Mouse (Mus musculus) left cerebral cortex, postnatal 10 days (tissue): ENCODE measurements at regions not wholly inside any gene's neighbourhood (a gene's known extent, or its start where the extent isn't known, plus 50 kb on each side); places are given as distances from the start of the nearest gene placed in this dataset.

ENCODE experiments used
- DNase-seq, 2 experiments: peaks; one replicate each; pipeline ENCODE4 v3.0.0; 2021 to 2022; ENCODE audit warnings: low spot score in 2 of 2, mixed read lengths in 1 of 2; ENCODE audit errors: extremely low spot score in 1 of 2
- intact Hi-C: fragments of 180-260 bp; cut with DNase I; formaldehyde crosslinking; loops from one replicate; pipeline ENCODE4 v1.15.1; 2025

DNA sequence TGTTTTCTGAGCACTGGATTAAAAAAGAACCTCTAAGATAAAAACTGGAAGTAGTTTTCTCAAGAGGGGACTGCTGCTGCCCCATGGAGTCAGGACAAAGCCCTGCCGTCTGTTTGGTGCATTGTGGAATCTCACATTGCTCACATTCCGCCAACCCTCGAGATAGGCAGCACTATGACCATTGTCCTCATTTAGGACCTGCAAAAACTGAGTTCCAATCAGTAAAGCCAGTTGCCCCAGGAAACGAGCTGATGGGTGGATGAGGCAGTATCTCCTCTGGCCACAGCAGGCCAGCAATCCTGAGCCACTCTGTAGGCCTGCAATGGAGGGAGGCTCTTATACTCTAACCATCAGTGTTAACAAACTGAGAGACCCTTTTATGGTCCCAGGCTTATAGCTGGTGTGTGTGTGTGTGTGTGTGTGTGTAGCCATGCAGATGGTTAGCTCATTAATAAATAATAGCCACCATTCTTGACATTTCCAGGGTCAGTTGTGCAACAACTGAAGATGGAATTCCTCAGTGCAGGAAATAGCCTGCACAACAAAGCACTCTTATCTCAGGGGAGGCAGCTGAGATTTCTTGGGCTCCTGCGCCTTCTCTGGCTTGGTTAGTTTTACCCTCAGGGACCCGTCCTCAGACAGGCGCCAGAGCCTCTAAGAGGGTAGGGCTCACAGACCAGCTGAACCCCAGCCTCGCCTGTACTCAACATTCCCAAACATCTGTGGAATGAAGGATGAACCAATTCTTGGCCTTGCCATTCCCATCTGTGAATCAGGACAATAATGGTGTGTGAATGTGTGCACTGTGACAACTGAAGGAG lies 52.4 kb upstream of the Mycn start:
- intact Hi-C loops: no loop called here
- no peak for DNase-seq
